Mouse (Mus musculus) lung, adult 2 months (tissue): ENCODE data around the gene Gorab.

Source experiments
- CTCF ChIP-seq: fragments of 200-500 bp; IDR thresholded peaks from 2 replicates; pipeline ENCODE4 v1.5.1; 2011; ENCODE audit warnings: mild to moderate bottlenecking, low read length, control low read depth; ENCODE audit not compliant: insufficient read depth
- POLR2A ChIP-seq: fragments of 200-500 bp; IDR thresholded peaks from 2 replicates; pipeline ENCODE4 v1.6.1; 2011; ENCODE audit warnings: low read depth, mild to moderate bottlenecking, control low read depth, low read length, borderline replicate concordance; ENCODE audit errors: extremely low read depth

GRCm38 (mm10) chr1:163391321-163391720 is 12.1 kb downstream of the Gorab start:
- TF ChIP-seq CTCF (no peak), POLR2A (no peak)
